Mouse (Mus musculus): ENCODE measurements around the gene Pnmt. TPM values are rescaled to one million over a fixed set of nuclear protein-coding genes. Genes with fewer than 3 reads are reported as not detected.

Pnmt gene
- total and polyA plus RNA-seq, 3 experiments = not detected

GRCm38 (mm10) chr11:98367863-98368186 is 18.4 kb upstream of the Pnmt start:
- dilution Hi-C loops (cut with MboI; ENCODE audit: extremely low pct_ligation_motif_present, extremely low pct_unique_long_range_greater_than_20kb, low sequenced_read_pairs) (no loop called here), in situ Hi-C loops (cut with MboI; ENCODE audit: low pct_ligation_motif_present, low pct_unique_long_range_greater_than_20kb, low sequenced_read_pairs) (no loop called here)
- H3K4me3 ChIP-seq (replicated peaks in 1 of 3; ENCODE audit: low read depth in 2 of 3, low read length in 2 of 3, poor library complexity in 1 of 3) = no peak overlapping the region
- no peak overlapping the region for H3K27ac ChIP-seq (ENCODE audit: insufficient read depth, low read depth)
- no peaks in the 10 kb centered on the region for H3K27me3 ChIP-seq (replicated peaks)
- no peaks in the 10 kb centered on the region for H3K9me3 ChIP-seq (replicated peaks; ENCODE audit: low read length)
- H3K79me2 ChIP-seq (replicated peaks; ENCODE audit: control insufficient read depth, extremely low read depth, insufficient read depth, poor library complexity, severe bottlenecking) = no peaks in the 10 kb centered on the region; the same call in 1 of the 2 replicates
- no peak overlapping the region for H3K4me2 ChIP-seq (ENCODE audit: insufficient read depth, low read depth, poor library complexity, severe bottlenecking)
- no peak overlapping the region for H3K9ac ChIP-seq (ENCODE audit: insufficient read depth, low read depth)
- TF ChIP-seq JUN (IDR thresholded peaks at IDR 0.05; ENCODE audit: insufficient read depth, low read depth, low read length) (no peak), HCFC1 (IDR thresholded peaks at IDR 0.05; ENCODE audit: low read depth, low read length) (no peak), RAD21 (IDR thresholded peaks at IDR 0.05; ENCODE audit: low read depth, low read length) (no peak), TBP (conservative IDR thresholded peaks at IDR 0.05; ENCODE audit: low read depth, low read length) (no peak), SIN3A (IDR thresholded peaks at IDR 0.05; ENCODE audit: low read length) (no peak), ETS1 (conservative IDR thresholded peaks at IDR 0.05; ENCODE audit: low read depth, low read length) (no peak), JUND (conservative IDR thresholded peaks at IDR 0.05; ENCODE audit: low read depth, low read length) (no peak)
- DNase-seq (ENCODE audit: extremely low read depth) = no peak
- H3K4me1 ChIP-seq (ENCODE audit: control insufficient read depth in 1 of 2, insufficient read depth in 2 of 2) = peaks cover 0 to 7% of the 10 kb centered on the region in 2 experiments; a peak in 2 of 4 replicates
- peaks cover 3 to 53% of the 10 kb centered on the region in 2 experiments for H3K36me3 ChIP-seq (replicated peaks in 1 of 2; ENCODE audit: control insufficient read depth in 1 of 2, insufficient read depth in 1 of 2, low read length in 1 of 2)

- in situ Hi-C loops (cut with MboI; ENCODE audit: low pct_ligation_motif_present, low pct_unique_long_range_greater_than_20kb, low sequenced_read_pairs) (no loop called here), dilution Hi-C loops (cut with MboI; ENCODE audit: extremely low pct_ligation_motif_present, extremely low pct_unique_long_range_greater_than_20kb, low sequenced_read_pairs) (no loop called here)
- DNase-seq (ENCODE audit: extremely low read depth) = no peak
- no peak overlapping the region for H3K9ac ChIP-seq (ENCODE audit: insufficient read depth, low read depth)
- H3K4me1 ChIP-seq (ENCODE audit: control insufficient read depth in 1 of 2, insufficient read depth in 2 of 2) = peaks cover 0 to 7% of the 10 kb centered on the region in 2 experiments; a peak in 2 of 4 replicates
- H3K27ac ChIP-seq (ENCODE audit: insufficient read depth, low read depth) = no peak overlapping the region
- no peak overlapping the region for H3K4me2 ChIP-seq (ENCODE audit: insufficient read depth, low read depth, poor library complexity, severe bottlenecking)
- peaks cover 7 to 57% of the 10 kb centered on the region in 2 experiments for H3K36me3 ChIP-seq (replicated peaks in 1 of 2; ENCODE audit: control insufficient read depth in 1 of 2, insufficient read depth in 1 of 2, low read length in 1 of 2)
- H3K27me3 ChIP-seq (replicated peaks) = no peaks in the 10 kb centered on the region
- H3K4me3 ChIP-seq (replicated peaks in 1 of 3; ENCODE audit: low read depth in 2 of 3, low read length in 2 of 3, poor library complexity in 1 of 3) = no peak overlapping the region
- H3K9me3 ChIP-seq (replicated peaks; ENCODE audit: low read length) = no peaks in the 10 kb centered on the region
- no peaks in the 10 kb centered on the region; the same call in 1 of the 2 replicates for H3K79me2 ChIP-seq (replicated peaks; ENCODE audit: control insufficient read depth, extremely low read depth, insufficient read depth, poor library complexity, severe bottlenecking)
- TF ChIP-seq BHLHE40 (IDR thresholded peaks at IDR 0.05; ENCODE audit: low read depth, low read length) = no peak
- no peak for TF ChIP-seq RCOR1 (conservative IDR thresholded peaks at IDR 0.05; ENCODE audit: low read depth, low read length)
- no peak for TF ChIP-seq GABPA (IDR thresholded peaks at IDR 0.05; ENCODE audit: insufficient replicate concordance, low read depth, low read length)
- TF ChIP-seq USF1 (IDR thresholded peaks at IDR 0.05; ENCODE audit: low read depth, low read length) = no peak
- no peak for TF ChIP-seq PAX5 (IDR thresholded peaks at IDR 0.05; ENCODE audit: low read length)
- TF ChIP-seq JUND (conservative IDR thresholded peaks at IDR 0.05; ENCODE audit: low read depth, low read length) = no peak
- TF ChIP-seq JUN (IDR thresholded peaks at IDR 0.05; ENCODE audit: insufficient read depth, low read depth, low read length) = no peak
- no peak for TF ChIP-seq IRF4 (IDR thresholded peaks at IDR 0.05; ENCODE audit: low read depth, low read length)
- TF ChIP-seq ELF1 (IDR thresholded peaks at IDR 0.05; ENCODE audit: low read depth, low read length) = no peak
These were observed 16.9 kb upstream of the Pnmt start for GRCm38 (mm10) chr11:98369337-98369736.

Measured in CH12.LX (cell line).